Mouse (Mus musculus): ENCODE results near the gene Gm20521.

DNA sequence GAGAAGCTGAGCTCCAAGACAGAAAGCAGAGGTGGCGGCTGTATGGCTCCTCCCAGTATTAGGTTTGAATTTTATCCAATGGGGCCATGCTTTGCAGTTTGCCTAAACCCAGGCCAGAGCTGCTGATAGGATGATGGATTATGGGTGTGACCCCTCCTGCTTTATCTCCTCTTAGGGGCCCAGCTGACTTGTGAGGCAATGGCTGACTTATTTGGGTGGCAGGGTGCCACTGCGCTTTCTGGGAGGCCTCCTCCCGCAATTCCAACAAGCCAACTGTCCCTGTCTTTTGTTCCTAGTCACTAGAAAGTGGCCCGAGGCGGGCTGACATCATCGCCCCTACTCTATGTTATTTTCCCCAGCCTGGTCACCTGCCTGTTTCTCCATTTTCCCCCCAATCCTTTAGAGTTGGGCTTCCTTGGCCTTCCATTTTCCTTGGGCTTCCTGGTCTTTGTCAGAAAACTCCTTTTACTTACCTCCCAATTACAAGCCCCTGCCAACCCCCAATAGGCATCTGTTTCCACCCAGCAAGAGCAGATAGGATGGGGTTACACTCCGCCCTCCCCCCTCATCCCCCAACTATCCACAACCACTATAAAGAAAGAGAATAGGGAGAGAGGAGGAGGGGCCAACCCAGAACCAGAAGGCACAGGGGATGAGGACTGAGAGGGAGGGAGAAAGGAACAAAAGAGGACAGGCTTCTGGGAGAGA lies 41.6 kb downstream of the Gm20521 start:
- no peak for TF ChIP-seq POLR2A (IDR thresholded peaks at IDR 0.05; ENCODE audit: borderline replicate concordance, extremely low read depth, low read depth, low read length)
- no peak for TF ChIP-seq CTCF (IDR thresholded peaks at IDR 0.05; ENCODE audit: insufficient read depth, low read length)

All from lung, adult 2 months (tissue).